Comparison of ENCODE assay signal across 9 mouse cellular contexts in the genomic region with DNA sequence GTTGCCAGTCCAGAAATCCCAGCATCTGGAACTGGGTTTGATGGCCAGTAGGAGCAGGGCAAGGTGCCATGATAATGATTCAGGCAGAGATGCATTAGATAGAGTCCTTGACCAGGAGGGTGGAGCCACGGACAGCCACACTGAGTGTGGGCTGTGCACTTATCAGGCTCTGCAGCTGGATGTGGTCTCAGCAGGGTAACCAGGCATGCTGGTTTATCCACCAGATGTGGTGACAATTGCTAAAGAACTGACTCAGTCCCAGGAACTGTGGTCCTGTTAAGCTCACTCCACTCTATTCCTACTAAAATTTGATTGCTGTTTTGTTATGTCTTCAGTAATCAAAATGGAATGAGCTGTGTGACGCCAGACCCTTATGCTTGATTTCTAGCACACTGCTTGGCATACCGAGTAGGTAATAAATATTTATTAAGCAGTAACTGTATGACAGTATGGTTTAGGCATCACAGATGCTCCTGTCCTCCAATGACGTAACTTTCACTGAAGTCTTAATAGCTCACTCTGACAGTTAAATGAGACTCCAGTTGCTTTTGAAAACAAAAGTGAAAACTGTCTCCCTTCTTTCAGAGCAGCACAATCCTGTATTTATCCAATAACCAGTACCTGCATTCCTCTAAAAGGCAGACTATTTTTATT. TPM values are rescaled to one million over a fixed set of nuclear protein-coding genes. Genes with fewer than 3 reads are reported as not detected.
A peak's percentile ranks its signal among the peaks of the same experiment; 100 is the strongest.
DNase-seq lines count a peak whose midpoint lies in the region; ATAC-seq and TF ChIP-seq lines count a peak whose summit lies in the region.
"Had no signal": no experiment of that assay in that cellular context is flagged by ENCODE, and none has a peak within 500 bp of the region (broad histone marks: within the 10 kb centered on the region; RNA-seq: fewer than 3 reads in every experiment).

No protein-coding gene starts in this region.

- H3K36me3 ChIP-seq in limb, embryonic 12.5 days: no peaks in the 10 kb centered on the region
- no peaks in the 10 kb centered on the region for H3K36me3 ChIP-seq in limb, embryonic 10.5 days
- no peaks in the 10 kb centered on the region for H3K36me3 ChIP-seq in forebrain, postnatal 0 days (ENCODE audit: insufficient read depth)
- H3K36me3 ChIP-seq in midbrain, postnatal 0 days (ENCODE audit: insufficient read depth, low read length): no peaks in the 10 kb centered on the region

- no peak overlapping the region for H3K4me3 ChIP-seq in limb, embryonic 12.5 days (replicated peaks)
- no peak overlapping the region for H3K4me3 ChIP-seq in limb, embryonic 10.5 days
- no peak overlapping the region for H3K4me3 ChIP-seq in forebrain, postnatal 0 days (ENCODE audit: low read depth, low read length)
- H3K4me3 ChIP-seq in midbrain, postnatal 0 days (ENCODE audit: low read depth, low read length): no peak overlapping the region

- H3K27ac ChIP-seq in limb, embryonic 12.5 days: peak overlapping the region; percentile 45; the same call in 1 of the 2 replicates
- no peak overlapping the region for H3K27ac ChIP-seq in limb, embryonic 10.5 days
- peak overlapping the region; percentile 1; the same call in 1 of the 2 replicates for H3K27ac ChIP-seq in forebrain, postnatal 0 days (ENCODE audit: low read depth, low read length)
- 0 out of 2 replicates have a peak overlapping the region, but pooled peaks have one; percentile 2 for H3K27ac ChIP-seq in midbrain, postnatal 0 days (ENCODE audit: low read depth, low read length)

- ATAC-seq in limb, embryonic 12.5 days (ENCODE audit: insufficient number of reproducible peaks, insufficient read depth, low FRiP score, low TSS enrichment, low read depth): peak; percentile 63
- ATAC-seq in forebrain, postnatal 0 days: peak; percentile 70
- no peak for ATAC-seq in midbrain, postnatal 0 days (ENCODE audit: low FRiP score)

- H3K9me3 ChIP-seq in limb, embryonic 12.5 days: no peaks in the 10 kb centered on the region
- H3K9me3 ChIP-seq in limb, embryonic 10.5 days (replicated peaks): no peaks in the 10 kb centered on the region
- H3K9me3 ChIP-seq in forebrain, postnatal 0 days (ENCODE audit: low read length): no peaks in the 10 kb centered on the region
- H3K9me3 ChIP-seq in midbrain, postnatal 0 days (ENCODE audit: low read length): no peaks in the 10 kb centered on the region

- no peak for DNase-seq in limb, embryonic 10.5 days (ENCODE audit: low spot score)
- peak; percentile 76 to 89 for DNase-seq in adrenal gland, adult (ENCODE audit: inconsistent age in 2 of 2, low spot score in 1 of 2)
- no peak for DNase-seq in forebrain, postnatal 0 days
- DNase-seq in midbrain, postnatal 0 days (ENCODE audit: low spot score): no peak
- no peak for DNase-seq in cerebellum, adult 18-20 months
- no peak for DNase-seq in testis, postnatal 14 days (ENCODE audit: low spot score)
- no peak for DNase-seq in embryo, embryonic 11 days
- DNase-seq: thymus, postnatal 14 days had no signal

- WGBS in limb, embryonic 12.5 days: 21% methylated on average over 4 of the region's 4 CpGs
- WGBS in limb, embryonic 10.5 days: 60% methylated on average over 4 of the region's 4 CpGs
- 20% methylated on average over 4 of the region's 4 CpGs for WGBS in forebrain, postnatal 0 days
- WGBS in midbrain, postnatal 0 days: 21% methylated on average over 4 of the region's 4 CpGs

- no peak for TF ChIP-seq CTCF in forebrain, postnatal 0 days (IDR thresholded peaks at IDR 0.05; ENCODE audit: low read depth)
- no peak for TF ChIP-seq CTCF in midbrain, postnatal 0 days (IDR thresholded peaks at IDR 0.05)

- H3K27me3 ChIP-seq in limb, embryonic 12.5 days: no peaks in the 10 kb centered on the region
- peaks cover 10% of the 10 kb centered on the region; the same call in 1 of the 2 replicates for H3K27me3 ChIP-seq in limb, embryonic 10.5 days (ENCODE audit: low read depth, poor library complexity, severe bottlenecking)
- no peaks in the 10 kb centered on the region for H3K27me3 ChIP-seq in forebrain, postnatal 0 days (ENCODE audit: insufficient read depth, low read length)
- 0 out of 2 replicates have a peak, but pooled peaks cover 3% of the 10 kb centered on the region for H3K27me3 ChIP-seq in midbrain, postnatal 0 days (ENCODE audit: insufficient read depth, low read length)

- H3K4me1 ChIP-seq in limb, embryonic 12.5 days (replicated peaks): peaks cover 16% of the 10 kb centered on the region
- peaks cover 9% of the 10 kb centered on the region for H3K4me1 ChIP-seq in limb, embryonic 10.5 days
- peaks cover 21% of the 10 kb centered on the region for H3K4me1 ChIP-seq in forebrain, postnatal 0 days (ENCODE audit: insufficient read depth)
- H3K4me1 ChIP-seq in midbrain, postnatal 0 days (ENCODE audit: insufficient read depth, low read length): no peaks in the 10 kb centered on the region

- no peak overlapping the region for H3K4me2 ChIP-seq in limb, embryonic 12.5 days
- H3K4me2 ChIP-seq in forebrain, postnatal 0 days (ENCODE audit: low read depth): no peak overlapping the region
- no peak overlapping the region for H3K4me2 ChIP-seq in midbrain, postnatal 0 days (ENCODE audit: low read depth, low read length, poor library complexity, severe bottlenecking)

- no peak overlapping the region for H3K9ac ChIP-seq in limb, embryonic 12.5 days (replicated peaks)
- no peak overlapping the region; the same call in 1 of the 2 replicates for H3K9ac ChIP-seq in forebrain, postnatal 0 days
- no peak overlapping the region for H3K9ac ChIP-seq in midbrain, postnatal 0 days (replicated peaks; ENCODE audit: low read length, poor library complexity, severe bottlenecking)

RNA-seq across cellular contexts. Expression of a gene that starts 5.2 kb away (rescaled TPM):
- 67.4 and 74.3 TPM in 2 replicates for polyA plus RNA-seq in limb, embryonic 12.5 days (2016; fragmentation: Nextera tagmentation; extraction: Ambion mirVana)
- polyA plus RNA-seq in limb, embryonic 10.5 days (2016; fragmentation: Nextera tagmentation; extraction: Ambion mirVana): 45.7 and 58.5 TPM in 2 replicates
- total RNA-seq in forebrain, postnatal 0 days (2014; rRNA removed): 52.2 and 54.8 TPM in 2 replicates
- polyA plus RNA-seq in forebrain, postnatal 0 days (2015; fragmentation: Nextera tagmentation; extraction: Ambion mirVana): 12.7 and 15.9 TPM in 2 replicates
- 42.5 and 50.8 TPM in 2 replicates for total RNA-seq in midbrain, postnatal 0 days (2014; rRNA removed)
- 13.9 and 14.0 TPM in 2 replicates for polyA plus RNA-seq in midbrain, postnatal 0 days (2015; fragmentation: Nextera tagmentation; extraction: Ambion mirVana)

RNA-seq across cellular contexts. Expression of a gene that starts 14.3 kb away (rescaled TPM):
- not detected in 2 replicates for polyA plus RNA-seq in limb, embryonic 12.5 days (2016; fragmentation: Nextera tagmentation; extraction: Ambion mirVana)
- not detected in 2 replicates for polyA plus RNA-seq in limb, embryonic 10.5 days (2016; fragmentation: Nextera tagmentation; extraction: Ambion mirVana)
- total RNA-seq in forebrain, postnatal 0 days (2014; rRNA removed): not detected in 2 replicates
- not detected in 2 replicates for polyA plus RNA-seq in forebrain, postnatal 0 days (2015; fragmentation: Nextera tagmentation; extraction: Ambion mirVana)
- total RNA-seq in midbrain, postnatal 0 days (2014; rRNA removed): not detected in 2 replicates
- polyA plus RNA-seq in midbrain, postnatal 0 days (2015; fragmentation: Nextera tagmentation; extraction: Ambion mirVana): not detected in 2 replicates

Comparison
In these comparisons a context has a peak if more than half of its experiments do, and no peak if none do; other contexts are left out.
1. DNase-seq: peak in adrenal gland, adult (2 of 2); none in limb, embryonic 10.5 days (single experiment), forebrain, postnatal 0 days (single experiment), midbrain, postnatal 0 days (single experiment), cerebellum, adult 18-20 months (0 of 2), testis, postnatal 14 days (single experiment) and embryo, embryonic 11 days (single experiment).